Mouse (Mus musculus) heart, adult 2 months (tissue): ENCODE results near the gene Actg1.

Experiments
- CTCF ChIP-seq: fragments of 200-600 bp; IDR thresholded peaks from 2 replicates; pipeline ENCODE4 v1.8.1; 2022; ENCODE audit warnings: antibody characterized with exemption, mild to moderate bottlenecking, moderate library complexity
- EP300 ChIP-seq: fragments of 200-500 bp; IDR thresholded peaks from 2 replicates; pipeline ENCODE4 v1.6.1; 2011; ENCODE audit warnings: low read depth, low read length, control low read depth; ENCODE audit not compliant: insufficient read depth
- POLR2A ChIP-seq: fragments of 200-500 bp; IDR thresholded peaks from 2 replicates; pipeline ENCODE4 v1.6.1; 2011; ENCODE audit warnings: mild to moderate bottlenecking, low read depth, low read length, control low read depth; ENCODE audit not compliant: insufficient read depth

GRCm38 (mm10) chr11:120338786-120339185, 9.6 kb downstream of the Actg1 start:
- TF ChIP-seq EP300 = no peak
- no peak for TF ChIP-seq CTCF
- no peak for TF ChIP-seq POLR2A
